Mouse (Mus musculus): ENCODE results near the gene Neu2. TPM values are rescaled to one million over a fixed set of nuclear protein-coding genes. Genes with fewer than 3 reads are reported as not detected.

The Neu2 gene
- polyA plus RNA-seq, 1 experiment from 2014 or later: 2.9 TPM

GRCm38 (mm10) chr1:87621146-87621857 is 111.6 kb downstream of the Neu2 start:
- ATAC-seq (ENCODE audit: borderline replicate concordance, extremely low read depth, low FRiP score, low TSS enrichment): no peak
- no peaks in the 10 kb centered on the region for H3K27me3 ChIP-seq
- no peaks in the 10 kb centered on the region for H3K36me3 ChIP-seq
- no peak overlapping the region for H3K9ac ChIP-seq
- no peaks in the 10 kb centered on the region for H3K4me1 ChIP-seq
- H3K4me3 ChIP-seq: peak overlapping the region; percentile 38
- 75% methylated on average over 9 of the region's 9 CpGs for WGBS
- H3K4me2 ChIP-seq: peak overlapping the region; percentile 46
- no peaks in the 10 kb centered on the region for H3K9me3 ChIP-seq
- H3K27ac ChIP-seq: no peak overlapping the region

- WGBS: 52% methylated on average over 3 of the region's 3 CpGs
- no peaks in the 10 kb centered on the region for H3K4me1 ChIP-seq
- H3K27me3 ChIP-seq: no peaks in the 10 kb centered on the region
- H3K36me3 ChIP-seq: no peaks in the 10 kb centered on the region
- ATAC-seq (ENCODE audit: borderline replicate concordance, extremely low read depth, low FRiP score, low TSS enrichment): no peak
- no peak overlapping the region for H3K9ac ChIP-seq
- H3K4me2 ChIP-seq: peak overlapping the region; percentile 46
- H3K9me3 ChIP-seq: no peaks in the 10 kb centered on the region
- H3K27ac ChIP-seq: no peak overlapping the region
- peak overlapping the region; percentile 38; the same call in 1 of the 2 replicates for H3K4me3 ChIP-seq
Observed at GRCm38 (mm10) chr1:87621858-87622279, 112.2 kb downstream of the Neu2 start.

GRCm38 (mm10) chr1:87623977-87624666 is 114.4 kb downstream of the Neu2 start:
- Histone ChIP-seq H3K4me2 (no peak overlapping the region), H3K9ac (no peak overlapping the region), H3K4me1 (0 out of 2 replicates have a peak, but pooled peaks cover under 1% of the 10 kb centered on the region), H3K27ac (no peak overlapping the region), H3K36me3 (no peaks in the 10 kb centered on the region), H3K9me3 (no peaks in the 10 kb centered on the region), H3K4me3 (no peak overlapping the region), H3K27me3 (no peaks in the 10 kb centered on the region)
- WGBS: 33% methylated on average over 1 of the region's 1 CpGs
- no peak for ATAC-seq (ENCODE audit: borderline replicate concordance, extremely low read depth, low FRiP score, low TSS enrichment)

- Histone ChIP-seq H3K9ac (no peak overlapping the region), H3K27me3 (no peaks in the 10 kb centered on the region)
Observed at GRCm38 (mm10) chr1:87624826-87625225, 115.1 kb downstream of the Neu2 start.

GRCm38 (mm10) chr1:87625254-87626025 is 115.8 kb downstream of the Neu2 start:
- ATAC-seq (ENCODE audit: borderline replicate concordance, extremely low read depth, low FRiP score, low TSS enrichment): no peak
- H3K9me3 ChIP-seq: no peaks in the 10 kb centered on the region
- H3K4me3 ChIP-seq: no peak overlapping the region
- H3K27me3 ChIP-seq: no peaks in the 10 kb centered on the region
- 0 out of 2 replicates have a peak, but pooled peaks cover 6% of the 10 kb centered on the region for H3K4me1 ChIP-seq
- no peak overlapping the region for H3K4me2 ChIP-seq
- H3K27ac ChIP-seq: no peak overlapping the region
- 73% methylated on average over 6 of the region's 6 CpGs for WGBS
- no peaks in the 10 kb centered on the region for H3K36me3 ChIP-seq
- H3K9ac ChIP-seq: no peak overlapping the region

More at GRCm38 (mm10) chr1:87624826-87625225, 115.1 kb downstream of the Neu2 start:
- Histone ChIP-seq H3K4me3 (no peak overlapping the region), H3K36me3 (no peaks in the 10 kb centered on the region), H3K4me1 (0 out of 2 replicates have a peak, but pooled peaks cover 6% of the 10 kb centered on the region), H3K27ac (no peak overlapping the region), H3K4me2 (no peak overlapping the region), H3K9me3 (no peaks in the 10 kb centered on the region)
- ATAC-seq (ENCODE audit: borderline replicate concordance, extremely low read depth, low FRiP score, low TSS enrichment): no peak
- WGBS: 89% methylated on average over 2 of the region's 2 CpGs

GRCm38 (mm10) chr1:87626344-87626743 is 116.7 kb downstream of the Neu2 start:
- Histone ChIP-seq H3K9ac (no peak overlapping the region), H3K4me2 (no peak overlapping the region), H3K4me3 (no peak overlapping the region), H3K4me1 (0 out of 2 replicates have a peak, but pooled peaks cover 6% of the 10 kb centered on the region), H3K27ac (no peak overlapping the region), H3K27me3 (no peaks in the 10 kb centered on the region), H3K36me3 (no peaks in the 10 kb centered on the region), H3K9me3 (no peaks in the 10 kb centered on the region)
- ATAC-seq (ENCODE audit: borderline replicate concordance, extremely low read depth, low FRiP score, low TSS enrichment): peak; percentile 59; the same call in 1 of the 2 replicates
- 29% methylated on average over 2 of the region's 2 CpGs for WGBS

- Histone ChIP-seq H3K4me3 (no peak overlapping the region), H3K9me3 (no peaks in the 10 kb centered on the region), H3K4me2 (no peak overlapping the region), H3K9ac (no peak overlapping the region), H3K27me3 (no peaks in the 10 kb centered on the region), H3K4me1 (0 out of 2 replicates have a peak, but pooled peaks cover 6% of the 10 kb centered on the region), H3K27ac (no peak overlapping the region), H3K36me3 (no peaks in the 10 kb centered on the region)
- no peak for ATAC-seq (ENCODE audit: borderline replicate concordance, extremely low read depth, low FRiP score, low TSS enrichment)
- WGBS: 19% methylated on average over 2 of the region's 2 CpGs
Observed at GRCm38 (mm10) chr1:87628085-87628484, 118.4 kb downstream of the Neu2 start.

GRCm38 (mm10) chr1:87631584-87631983 is 121.9 kb downstream of the Neu2 start:
- Histone ChIP-seq H3K27ac (no peak overlapping the region), H3K9ac (no peak overlapping the region), H3K36me3 (no peaks in the 10 kb centered on the region), H3K9me3 (no peaks in the 10 kb centered on the region), H3K4me2 (no peak overlapping the region), H3K4me3 (no peak overlapping the region), H3K4me1 (0 out of 2 replicates have a peak, but pooled peaks cover 6% of the 10 kb centered on the region), H3K27me3 (no peaks in the 10 kb centered on the region)
- no peak for ATAC-seq (ENCODE audit: borderline replicate concordance, extremely low read depth, low FRiP score, low TSS enrichment)
- WGBS: 53% methylated on average over 10 of the region's 10 CpGs

GRCm38 (mm10) chr1:87632163-87632562 is 122.5 kb downstream of the Neu2 start:
- H3K4me1 ChIP-seq: 0 out of 2 replicates have a peak, but pooled peaks cover 6% of the 10 kb centered on the region
- 53% methylated on average over 6 of the region's 6 CpGs for WGBS
- ATAC-seq (ENCODE audit: borderline replicate concordance, extremely low read depth, low FRiP score, low TSS enrichment): no peak
- no peaks in the 10 kb centered on the region for H3K36me3 ChIP-seq
- no peaks in the 10 kb centered on the region for H3K9me3 ChIP-seq
- no peaks in the 10 kb centered on the region for H3K27me3 ChIP-seq
- H3K27ac ChIP-seq: no peak overlapping the region
- no peak overlapping the region for H3K4me2 ChIP-seq
- no peak overlapping the region for H3K4me3 ChIP-seq
- H3K9ac ChIP-seq: no peak overlapping the region

GRCm38 (mm10) chr1:87636716-87637117 is 127.0 kb downstream of the Neu2 start:
- H3K4me2 ChIP-seq: no peak overlapping the region
- H3K27ac ChIP-seq: no peak overlapping the region

GRCm38 (mm10) chr1:87637121-87637877 is 127.6 kb downstream of the Neu2 start:
- no peaks in the 10 kb centered on the region for H3K36me3 ChIP-seq
- H3K27ac ChIP-seq: no peak overlapping the region
- no peak overlapping the region for H3K4me2 ChIP-seq
- WGBS: 77% methylated on average over 4 of the region's 4 CpGs
- H3K27me3 ChIP-seq: no peaks in the 10 kb centered on the region
- H3K4me3 ChIP-seq: no peak overlapping the region
- no peaks in the 10 kb centered on the region for H3K9me3 ChIP-seq
- H3K4me1 ChIP-seq: 0 out of 2 replicates have a peak, but pooled peaks cover 6% of the 10 kb centered on the region
- ATAC-seq (ENCODE audit: borderline replicate concordance, extremely low read depth, low FRiP score, low TSS enrichment): peak; percentile 80; the same call in 1 of the 2 replicates
- H3K9ac ChIP-seq: no peak overlapping the region

More at GRCm38 (mm10) chr1:87636716-87637117, 127.0 kb downstream of the Neu2 start:
- no peak overlapping the region for H3K4me3 ChIP-seq
- no peaks in the 10 kb centered on the region for H3K9me3 ChIP-seq
- no peaks in the 10 kb centered on the region for H3K27me3 ChIP-seq
- 0 out of 2 replicates have a peak, but pooled peaks cover 6% of the 10 kb centered on the region for H3K4me1 ChIP-seq
- 83% methylated on average over 12 of the region's 12 CpGs for WGBS
- no peak for ATAC-seq (ENCODE audit: borderline replicate concordance, extremely low read depth, low FRiP score, low TSS enrichment)
- H3K36me3 ChIP-seq: no peaks in the 10 kb centered on the region
- no peak overlapping the region for H3K9ac ChIP-seq
